Mouse (Mus musculus): Measurements from ENCODE around the gene Fmo6. TPM values are rescaled to one million over a fixed set of nuclear protein-coding genes. Genes with fewer than 3 reads are reported as not detected.

The Fmo6 gene
- total RNA-seq, 1 experiment, result not detected

DNA sequence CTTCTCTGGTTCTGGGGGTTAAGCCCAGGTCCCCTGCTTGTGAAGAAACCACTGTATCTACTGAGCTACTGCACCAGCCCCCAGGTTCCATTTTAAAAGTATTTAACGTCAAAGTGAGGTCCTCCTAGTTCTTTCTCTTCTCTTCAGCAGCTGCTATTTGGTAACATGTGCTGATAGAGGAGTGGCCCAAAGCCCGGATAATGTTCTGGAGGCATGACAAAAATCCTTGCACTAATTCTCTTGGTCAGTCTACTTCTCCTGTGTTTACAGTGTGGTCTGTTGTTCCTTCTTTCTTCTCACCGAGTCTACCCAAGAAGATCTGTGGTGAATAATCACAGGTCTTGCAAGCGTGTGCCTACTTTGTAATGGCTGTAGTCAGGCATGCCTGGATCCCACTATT is 54.6 kb downstream of the Fmo6 start:
- H3K27ac ChIP-seq (ENCODE audit: insufficient read depth, low read depth, low read length, poor library complexity, severe bottlenecking), result no peak overlapping the region
- H3K4me1 ChIP-seq (ENCODE audit: control insufficient read depth in 2 of 2, insufficient read depth in 2 of 2, low read length in 2 of 2, poor library complexity in 1 of 2), result no peaks in the 10 kb centered on the region
- H3K36me3 ChIP-seq (ENCODE audit: control insufficient read depth, insufficient read depth, low read length, poor library complexity, severe bottlenecking), result no peaks in the 10 kb centered on the region
- no peak overlapping the region for H3K4me3 ChIP-seq (ENCODE audit: insufficient read depth in 1 of 2, low read depth in 1 of 2, low read length in 2 of 2, poor library complexity in 1 of 2, severe bottlenecking in 1 of 2)
- H3K9ac ChIP-seq (ENCODE audit: insufficient read depth, low read depth, low read length, poor library complexity, severe bottlenecking), result no peak overlapping the region
- no peak for TF ChIP-seq HCFC1 (IDR thresholded peaks at IDR 0.05; ENCODE audit: borderline replicate concordance, insufficient read depth, low read length)
- no peak for TF ChIP-seq ZNF384 (IDR thresholded peaks at IDR 0.05; ENCODE audit: low read depth, low read length)
- TF ChIP-seq MAFK (IDR thresholded peaks at IDR 0.05; ENCODE audit: insufficient read depth, low read depth, low read length), result no peak
- no peak for TF ChIP-seq ZC3H11A (IDR thresholded peaks at IDR 0.05; ENCODE audit: borderline replicate concordance, low read depth, low read length)
- no peak for TF ChIP-seq CHD2 (IDR thresholded peaks at IDR 0.05; ENCODE audit: low read depth, low read length)
- in situ Hi-C loops (cut with MboI; ENCODE audit: low sequenced_read_pairs in 2 of 2, unreplicated experiment in 2 of 2), result loop anchor here in 1 of 2 experiments (25.0 kb wide), 1 partner anchor 180 kb away; no protein-coding TSS in a partner anchor
- no peaks in the 10 kb centered on the region for H3K9me3 ChIP-seq (ENCODE audit: control insufficient read depth, insufficient read depth, low read depth, low read length)
- DNase-seq (ENCODE audit: low read depth, low spot score), result no peak

GRCm38 (mm10) chr1:162879595-162880369 is 57.5 kb downstream of the Fmo6 start:
- no peak for TF ChIP-seq ZC3H11A (IDR thresholded peaks at IDR 0.05; ENCODE audit: borderline replicate concordance, low read depth, low read length)
- TF ChIP-seq HCFC1 (IDR thresholded peaks at IDR 0.05; ENCODE audit: borderline replicate concordance, insufficient read depth, low read length), result no peak
- TF ChIP-seq CHD2 (IDR thresholded peaks at IDR 0.05; ENCODE audit: low read depth, low read length), result no peak
- TF ChIP-seq ZNF384 (IDR thresholded peaks at IDR 0.05; ENCODE audit: low read depth, low read length), result no peak
- no peak for TF ChIP-seq MAFK (IDR thresholded peaks at IDR 0.05; ENCODE audit: insufficient read depth, low read depth, low read length)
- in situ Hi-C loops (cut with MboI; ENCODE audit: low sequenced_read_pairs in 2 of 2, unreplicated experiment in 2 of 2), result loop anchor here in 1 of 2 experiments (25.0 kb wide), 1 partner anchor 183 kb away; no protein-coding TSS in a partner anchor
- no peak overlapping the region for H3K27ac ChIP-seq (ENCODE audit: insufficient read depth, low read depth, low read length, poor library complexity, severe bottlenecking)
- no peaks in the 10 kb centered on the region for H3K4me1 ChIP-seq (ENCODE audit: control insufficient read depth in 2 of 2, insufficient read depth in 2 of 2, low read length in 2 of 2, poor library complexity in 1 of 2)
- H3K9me3 ChIP-seq (ENCODE audit: control insufficient read depth, insufficient read depth, low read depth, low read length), result no peaks in the 10 kb centered on the region
- no peaks in the 10 kb centered on the region for H3K36me3 ChIP-seq (ENCODE audit: control insufficient read depth, insufficient read depth, low read length, poor library complexity, severe bottlenecking)
- no peak overlapping the region for H3K4me3 ChIP-seq (ENCODE audit: insufficient read depth in 1 of 2, low read depth in 1 of 2, low read length in 2 of 2, poor library complexity in 1 of 2, severe bottlenecking in 1 of 2)
- peak; percentile 39 for DNase-seq (ENCODE audit: low read depth, low spot score)
- no peak overlapping the region for H3K9ac ChIP-seq (ENCODE audit: insufficient read depth, low read depth, low read length, poor library complexity, severe bottlenecking)

- no peak overlapping the region for H3K4me3 ChIP-seq (ENCODE audit: insufficient read depth in 1 of 2, low read depth in 1 of 2, low read length in 2 of 2, poor library complexity in 1 of 2, severe bottlenecking in 1 of 2)
- no peak overlapping the region for H3K9ac ChIP-seq (ENCODE audit: insufficient read depth, low read depth, low read length, poor library complexity, severe bottlenecking)
- TF ChIP-seq ZC3H11A (IDR thresholded peaks at IDR 0.05; ENCODE audit: borderline replicate concordance, low read depth, low read length), result no peak
- TF ChIP-seq MAFK (IDR thresholded peaks at IDR 0.05; ENCODE audit: insufficient read depth, low read depth, low read length), result no peak
- no peak for TF ChIP-seq ZNF384 (IDR thresholded peaks at IDR 0.05; ENCODE audit: low read depth, low read length)
- no peak for TF ChIP-seq CHD2 (IDR thresholded peaks at IDR 0.05; ENCODE audit: low read depth, low read length)
- no peak for TF ChIP-seq HCFC1 (IDR thresholded peaks at IDR 0.05; ENCODE audit: borderline replicate concordance, insufficient read depth, low read length)
- no peaks in the 10 kb centered on the region for H3K4me1 ChIP-seq (ENCODE audit: control insufficient read depth in 2 of 2, insufficient read depth in 2 of 2, low read length in 2 of 2, poor library complexity in 1 of 2)
- no peak for DNase-seq (ENCODE audit: low read depth, low spot score)
- H3K9me3 ChIP-seq (ENCODE audit: control insufficient read depth, insufficient read depth, low read depth, low read length), result no peaks in the 10 kb centered on the region
- no peaks in the 10 kb centered on the region for H3K36me3 ChIP-seq (ENCODE audit: control insufficient read depth, insufficient read depth, low read length, poor library complexity, severe bottlenecking)
- in situ Hi-C loops (cut with MboI; ENCODE audit: low sequenced_read_pairs in 2 of 2, unreplicated experiment in 2 of 2), result loop anchor here in 1 of 2 experiments (25.0 kb wide), 1 partner anchor 187 kb away; no protein-coding TSS in a partner anchor
- no peak overlapping the region for H3K27ac ChIP-seq (ENCODE audit: insufficient read depth, low read depth, low read length, poor library complexity, severe bottlenecking)
Observed at GRCm38 (mm10) chr1:162875091-162875490, 62.2 kb downstream of the Fmo6 start.

DNA sequence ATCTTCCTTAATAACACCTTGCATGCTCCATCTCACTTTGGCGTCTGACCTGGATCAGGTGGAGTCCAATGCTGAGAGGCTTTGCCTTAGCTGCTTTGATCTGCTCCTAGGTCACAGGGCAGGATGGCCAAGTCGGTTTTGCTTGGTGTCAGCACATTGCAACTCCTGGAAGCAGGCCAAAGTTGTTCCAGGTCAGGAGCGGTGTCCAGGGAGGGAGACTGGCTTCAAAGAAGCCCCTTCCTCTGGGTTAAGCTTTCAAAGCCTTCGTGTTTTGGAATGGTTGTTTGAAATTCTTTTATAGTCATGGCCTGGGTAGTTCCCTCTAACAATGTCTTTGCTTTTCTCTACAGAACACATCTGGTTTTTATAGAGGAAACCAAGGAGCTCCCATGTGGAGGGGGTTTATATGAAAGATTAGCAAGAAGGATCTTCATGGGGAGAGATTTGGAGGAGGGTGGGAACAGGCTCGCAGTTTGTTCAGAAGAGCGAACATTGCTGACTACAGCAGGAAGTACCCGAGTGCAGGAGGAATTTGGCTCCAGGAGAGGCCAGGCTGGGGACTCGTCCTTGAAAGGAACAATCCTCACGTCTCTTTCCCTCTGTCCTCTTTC is 65.5 kb downstream of the Fmo6 start:
- in situ Hi-C loops (cut with MboI; ENCODE audit: low sequenced_read_pairs in 2 of 2, unreplicated experiment in 2 of 2), result no loop called here
- no peak for DNase-seq (ENCODE audit: low read depth, low spot score)
- H3K9ac ChIP-seq (ENCODE audit: insufficient read depth, low read depth, low read length, poor library complexity, severe bottlenecking), result no peak overlapping the region

More for the DNA sequence above, 65.5 kb downstream of the Fmo6 start:
- H3K36me3 ChIP-seq (ENCODE audit: control insufficient read depth, insufficient read depth, low read length, poor library complexity, severe bottlenecking), result no peaks in the 10 kb centered on the region
- TF ChIP-seq ZNF384 (IDR thresholded peaks at IDR 0.05; ENCODE audit: low read depth, low read length) (no peak), HCFC1 (IDR thresholded peaks at IDR 0.05; ENCODE audit: borderline replicate concordance, insufficient read depth, low read length) (no peak), MAFK (IDR thresholded peaks at IDR 0.05; ENCODE audit: insufficient read depth, low read depth, low read length) (no peak), CHD2 (IDR thresholded peaks at IDR 0.05; ENCODE audit: low read depth, low read length) (no peak), ZC3H11A (IDR thresholded peaks at IDR 0.05; ENCODE audit: borderline replicate concordance, low read depth, low read length) (no peak)
- no peaks in the 10 kb centered on the region for H3K9me3 ChIP-seq (ENCODE audit: control insufficient read depth, insufficient read depth, low read depth, low read length)
- no peaks in the 10 kb centered on the region for H3K4me1 ChIP-seq (ENCODE audit: control insufficient read depth in 2 of 2, insufficient read depth in 2 of 2, low read length in 2 of 2, poor library complexity in 1 of 2)
- H3K27ac ChIP-seq (ENCODE audit: insufficient read depth, low read depth, low read length, poor library complexity, severe bottlenecking), result no peak overlapping the region; the same call in 1 of the 2 replicates
- no peak overlapping the region for H3K4me3 ChIP-seq (ENCODE audit: insufficient read depth in 1 of 2, low read depth in 1 of 2, low read length in 2 of 2, poor library complexity in 1 of 2, severe bottlenecking in 1 of 2)
